Mouse (Mus musculus): ENCODE results near the gene Wfs1. TPM values are rescaled to one million over a fixed set of nuclear protein-coding genes. Genes with fewer than 3 reads are reported as not detected.

Gene Wfs1
- polyA plus RNA-seq (2012; ENCODE audit: low replicate concordance) = 6.4 and 9.8 TPM in 2 replicates

GRCm38 (mm10) chr5:36988781-36989624, at the start of gene Wfs1:
TSS of gene Wfs1 (minus strand) at chr5:36989205.

Other genes starting within 250 kb of the Wfs1 start
- gene Bloc1s4, start 240.6 kb downstream of the Wfs1 start, polyA plus RNA-seq (2012; ENCODE audit: low replicate concordance) = 17.7 and 39.4 TPM in 2 replicates
- gene Mrfap1, start 192.4 kb downstream of the Wfs1 start, polyA plus RNA-seq (2012; ENCODE audit: low replicate concordance) = 59.2 and 94.7 TPM in 2 replicates
- 85.1 and 163 TPM in 2 replicates for gene Man2b2, start 158.6 kb downstream of the Wfs1 start, polyA plus RNA-seq (2012; ENCODE audit: low replicate concordance)
- gene Ppp2r2c, start 120.7 kb downstream of the Wfs1 start, polyA plus RNA-seq (2012; ENCODE audit: low replicate concordance) = 0.12 TPM in 1 of 2 replicates, not detected in the other
- gene Gm1043, start 96.2 kb upstream of the Wfs1 start, polyA plus RNA-seq (2012; ENCODE audit: low replicate concordance) = 3.6 TPM in 2 replicates

All from hematopoietic multipotent progenitor cell, adult 10-12 weeks (in vitro differentiated cells).